Mouse (Mus musculus) megakaryocyte, embryonic 14.5 days (primary cell): ENCODE measurements around the gene Slc34a2. TPM values are rescaled to one million over a fixed set of nuclear protein-coding genes. Genes with fewer than 3 reads are reported as not detected.

Experiments used
- H3K27me3 ChIP-seq: replicated peaks from 2 replicates; pipeline ENCODE3; 2012; ENCODE audit warnings: inconsistent platforms
- H3K36me3 ChIP-seq: replicated peaks from 2 replicates; pipeline ENCODE3; 2012; ENCODE audit warnings: low read length, inconsistent platforms, mixed read lengths
- H3K4me1 ChIP-seq: 2 replicates; pipeline ENCODE4 v1.6.1; 2012; ENCODE audit warnings: inconsistent platforms
- H3K4me3 ChIP-seq: replicated peaks from 2 replicates; pipeline ENCODE3; 2012; ENCODE audit warnings: moderate library complexity, mild to moderate bottlenecking, inconsistent platforms
- H3K9me3 ChIP-seq: 2 replicates; pipeline ENCODE4 v1.6.1; 2012; ENCODE audit warnings: inconsistent platforms
- FLI1 ChIP-seq: IDR thresholded peaks from 2 replicates; pipeline ENCODE4 v1.6.1; 2012; ENCODE audit warnings: low read length, inconsistent platforms, mixed read lengths
- GATA1 ChIP-seq: IDR thresholded peaks from 3 replicates; pipeline ENCODE4 v1.6.1; 2012; ENCODE audit warnings: mixed read lengths, low read length, inconsistent platforms, borderline replicate concordance
- polyA plus RNA-seq: library from polyadenylated mRNA; stranded (reverse); fragments of >175 nt; gene quantifications from 2 replicates; pipeline ENCODE4 v1.2.3, GENCODE M21; 2012; ENCODE audit warnings: low replicate concordance; ENCODE audit not compliant: insufficient read depth

The Slc34a2 gene
- polyA plus RNA-seq, result not detected in 2 replicates

GRCm38 (mm10) chr5:53037781-53038180 is at the start of gene Slc34a2:
Slc34a2 (plus strand) TSS chr5:53038081.
- H3K9me3 ChIP-seq, result peaks cover under 1% of the 10 kb centered on the region; the same call in 1 of the 2 replicates
- H3K27me3 ChIP-seq, result no peaks in the 10 kb centered on the region
- H3K36me3 ChIP-seq, result no peaks in the 10 kb centered on the region
- no peak within 1 kb of the TSS for H3K4me3 ChIP-seq
- TF ChIP-seq FLI1 (no peak), GATA1 (no peak)
- no peaks in the 10 kb centered on the region for H3K4me1 ChIP-seq

DNA sequence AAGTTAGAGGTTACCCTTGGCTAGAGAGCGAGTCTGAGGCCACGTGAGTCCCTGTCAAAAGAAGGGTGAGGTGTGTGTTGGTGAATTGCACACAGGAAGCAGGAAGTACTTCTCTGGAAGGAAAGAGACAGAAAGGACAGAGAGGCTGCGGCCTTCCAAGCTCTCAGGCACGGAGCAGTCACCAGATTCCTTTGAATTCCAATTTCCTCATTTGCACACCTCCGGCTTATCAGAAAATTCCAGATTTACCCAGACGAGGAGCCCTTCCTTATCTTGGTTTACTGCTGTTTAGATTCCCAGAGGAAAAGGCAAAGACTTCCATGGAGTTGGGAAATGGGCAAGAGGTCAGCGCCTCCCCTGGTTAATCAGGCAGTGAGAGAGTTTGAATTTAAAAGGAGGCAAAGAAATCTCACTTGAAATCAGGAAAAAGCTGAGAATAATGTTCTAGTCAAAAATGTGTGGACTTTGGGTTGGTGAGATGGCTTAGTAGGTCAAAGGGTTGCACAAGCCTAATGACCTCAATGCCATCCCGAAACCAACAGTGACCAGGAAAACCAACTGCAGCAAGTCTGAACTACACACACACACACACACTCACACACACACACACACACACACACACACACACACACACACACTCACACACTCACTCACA is 47.1 kb upstream of the Slc34a2 start:
- Histone ChIP-seq H3K4me3 (no peak overlapping the region), H3K27me3 (no peaks in the 10 kb centered on the region), H3K9me3 (peaks cover 11% of the 10 kb centered on the region; the same call in 1 of the 2 replicates), H3K4me1 (no peaks in the 10 kb centered on the region), H3K36me3 (no peaks in the 10 kb centered on the region)
- TF ChIP-seq FLI1 (no peak), GATA1 (no peak)

DNA sequence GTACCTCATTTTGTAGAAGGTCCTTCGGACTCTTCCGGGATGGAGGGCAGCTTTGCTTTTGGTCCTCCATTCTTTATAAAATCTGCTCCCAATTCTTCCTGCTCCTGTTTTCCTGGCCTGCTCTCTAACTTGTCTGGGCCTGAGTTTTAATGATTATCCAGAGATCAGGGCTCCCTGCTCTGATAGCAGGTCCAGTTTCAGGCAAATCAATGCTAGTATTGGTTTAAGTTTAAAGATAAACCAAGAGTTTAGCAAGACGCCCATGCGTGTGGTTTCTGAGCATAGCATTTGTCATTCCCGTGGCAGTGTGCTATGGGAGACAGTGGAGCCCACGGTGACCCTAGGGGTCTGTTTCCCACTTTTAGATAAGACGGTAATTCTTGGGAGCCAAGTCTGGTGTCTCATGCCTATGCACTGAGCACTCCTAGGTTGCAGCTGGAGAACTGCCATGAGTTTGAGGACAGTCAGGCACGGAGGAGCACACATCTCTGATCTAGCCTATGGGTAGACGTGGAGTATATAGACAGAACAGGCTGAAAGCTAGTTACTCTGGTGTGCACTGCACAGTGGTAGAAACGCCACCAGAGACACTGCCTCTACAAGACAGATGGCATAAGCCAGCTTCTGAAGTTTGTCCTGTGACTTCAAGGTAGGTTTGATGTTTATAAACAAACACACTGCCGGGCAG is 45.5 kb upstream of the Slc34a2 start:
- Histone ChIP-seq H3K36me3 (no peaks in the 10 kb centered on the region), H3K4me1 (no peaks in the 10 kb centered on the region), H3K27me3 (no peaks in the 10 kb centered on the region), H3K9me3 (peaks cover 8% of the 10 kb centered on the region; the same call in 1 of the 2 replicates), H3K4me3 (no peak overlapping the region)
- TF ChIP-seq FLI1 (no peak), GATA1 (no peak)

DNA sequence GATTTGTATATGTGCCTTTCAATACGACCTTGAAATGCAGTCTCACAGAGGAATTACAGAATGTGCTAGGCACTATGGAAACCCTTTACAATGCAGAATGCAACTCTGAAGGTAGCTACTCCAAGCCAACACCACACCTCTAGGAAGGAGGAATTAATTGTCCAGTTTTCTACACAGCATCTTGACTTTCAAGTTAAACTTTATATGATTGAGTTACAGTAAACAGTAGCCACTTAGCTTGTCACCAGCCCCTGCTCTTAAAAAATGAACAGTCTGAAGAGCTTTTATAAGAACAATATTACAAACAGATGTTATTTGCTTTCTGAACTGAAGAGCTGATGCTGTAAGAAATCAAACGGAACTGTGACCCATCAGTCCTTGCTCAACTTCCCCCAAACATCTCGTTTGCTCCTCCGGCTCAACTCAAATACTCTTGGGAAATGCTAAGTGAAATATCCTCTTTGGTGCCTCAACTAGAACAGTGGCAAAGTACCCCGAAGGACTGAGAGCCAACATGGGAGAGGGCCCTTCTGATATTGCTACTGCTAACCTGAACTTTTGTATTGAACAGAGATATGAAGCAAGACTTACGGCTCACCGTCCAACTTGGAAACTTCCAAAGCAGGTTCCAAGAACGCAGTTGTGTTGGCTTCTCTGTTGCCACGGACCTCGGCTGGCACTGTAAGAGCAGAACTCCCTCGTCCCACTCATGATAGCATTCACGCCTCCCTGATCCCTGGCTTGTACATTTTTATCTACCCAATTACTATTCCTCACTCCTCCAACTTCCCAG is 44.2 kb upstream of the Slc34a2 start:
- Histone ChIP-seq H3K4me3 (no peak overlapping the region), H3K9me3 (peaks cover 4% of the 10 kb centered on the region; the same call in 1 of the 2 replicates), H3K27me3 (no peaks in the 10 kb centered on the region), H3K4me1 (no peaks in the 10 kb centered on the region), H3K36me3 (no peaks in the 10 kb centered on the region)
- TF ChIP-seq FLI1 (no peak), GATA1 (no peak)

GRCm38 (mm10) chr5:52995461-52995860 is 42.4 kb upstream of the Slc34a2 start:
- H3K4me3 ChIP-seq, result no peak overlapping the region
- TF ChIP-seq FLI1, result no peak
- no peak for TF ChIP-seq GATA1
- H3K9me3 ChIP-seq, result no peaks in the 10 kb centered on the region
- no peaks in the 10 kb centered on the region for H3K27me3 ChIP-seq
- no peaks in the 10 kb centered on the region for H3K36me3 ChIP-seq
- no peaks in the 10 kb centered on the region for H3K4me1 ChIP-seq

GRCm38 (mm10) chr5:52996145-52996544 is 41.7 kb upstream of the Slc34a2 start:
- no peaks in the 10 kb centered on the region for H3K4me1 ChIP-seq
- H3K36me3 ChIP-seq, result no peaks in the 10 kb centered on the region
- no peaks in the 10 kb centered on the region for H3K9me3 ChIP-seq
- H3K4me3 ChIP-seq, result no peak overlapping the region
- TF ChIP-seq FLI1 (no peak), GATA1 (no peak)
- H3K27me3 ChIP-seq, result no peaks in the 10 kb centered on the region

GRCm38 (mm10) chr5:52996601-52997000 is 41.3 kb upstream of the Slc34a2 start:
- TF ChIP-seq GATA1, result no peak
- TF ChIP-seq FLI1, result no peak
- H3K9me3 ChIP-seq, result no peaks in the 10 kb centered on the region

GRCm38 (mm10) chr5:52997032-52997431 is 40.8 kb upstream of the Slc34a2 start:
- Histone ChIP-seq H3K4me3 (no peak overlapping the region), H3K4me1 (no peaks in the 10 kb centered on the region), H3K9me3 (no peaks in the 10 kb centered on the region), H3K27me3 (no peaks in the 10 kb centered on the region), H3K36me3 (no peaks in the 10 kb centered on the region)
- TF ChIP-seq FLI1 (no peak), GATA1 (no peak)

More at GRCm38 (mm10) chr5:52996601-52997000, 41.3 kb upstream of the Slc34a2 start:
- H3K36me3 ChIP-seq, result no peaks in the 10 kb centered on the region
- no peak overlapping the region for H3K4me3 ChIP-seq
- H3K27me3 ChIP-seq, result no peaks in the 10 kb centered on the region
- H3K4me1 ChIP-seq, result no peaks in the 10 kb centered on the region

DNA sequence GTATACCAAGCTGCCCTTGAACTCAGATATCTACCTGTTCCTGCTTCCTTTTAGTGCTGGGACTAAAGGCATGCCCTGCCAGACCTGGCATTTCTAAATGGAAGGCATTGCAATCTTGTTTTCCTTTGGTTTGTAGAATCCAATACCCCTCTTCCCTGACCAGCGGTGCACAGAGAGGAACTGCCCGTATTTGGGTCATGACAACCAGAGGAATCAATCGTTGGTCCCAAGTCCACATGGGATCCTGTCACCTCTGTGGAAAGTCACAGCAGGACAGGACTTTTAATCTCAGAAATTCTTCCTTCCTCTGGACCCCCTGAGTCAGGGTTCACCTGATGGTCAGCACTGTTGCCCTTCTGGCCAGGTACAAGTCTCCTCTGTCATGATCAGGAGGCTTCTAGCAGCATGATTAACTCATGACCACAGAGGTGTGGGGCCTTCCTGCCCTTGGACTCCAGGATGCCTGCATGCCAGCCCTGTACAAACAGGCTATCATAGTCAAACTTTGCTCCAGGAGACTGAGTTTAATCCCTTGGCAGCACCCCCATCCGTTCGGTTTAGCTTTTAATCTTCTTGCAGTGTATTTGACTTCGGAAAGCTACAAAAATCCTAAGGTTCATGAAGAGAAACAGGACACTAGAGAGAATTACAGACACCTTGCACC is 39.7 kb upstream of the Slc34a2 start:
- H3K36me3 ChIP-seq, result no peaks in the 10 kb centered on the region
- H3K9me3 ChIP-seq, result no peaks in the 10 kb centered on the region
- no peaks in the 10 kb centered on the region for H3K4me1 ChIP-seq
- H3K4me3 ChIP-seq, result no peak overlapping the region
- TF ChIP-seq FLI1 (no peak), GATA1 (no peak)
- H3K27me3 ChIP-seq, result no peaks in the 10 kb centered on the region
